Mouse (Mus musculus) G1E-ER4 (cell line): ENCODE measurements around the gene Pan3. TPM values are rescaled to one million over a fixed set of nuclear protein-coding genes. Genes with fewer than 3 reads are reported as not detected.

Source experiments
- GATA1 ChIP-seq: IDR thresholded peaks from one replicate; pipeline ENCODE4 v1.8.0; 2012; ENCODE audit warnings: low read length, inconsistent platforms
- polyA plus RNA-seq: library from polyadenylated mRNA; stranded (reverse); fragments of >175 nt; gene quantifications from 2 replicates; pipeline ENCODE4 v1.2.3, GENCODE M21; 2012

Pan3 gene
- polyA plus RNA-seq, 1 experiment, result 32.0 TPM

GRCm38 (mm10) chr5:147563511-147564139 is 133.7 kb downstream of the Pan3 start:
- no peak for TF ChIP-seq GATA1

- no peak for TF ChIP-seq GATA1
Observed at GRCm38 (mm10) chr5:147564140-147564590, 134.2 kb downstream of the Pan3 start.

- no peak for TF ChIP-seq GATA1
Observed at GRCm38 (mm10) chr5:147565444-147565843, 135.5 kb downstream of the Pan3 start.

GRCm38 (mm10) chr5:147566335-147566734 is 136.4 kb downstream of the Pan3 start:
- TF ChIP-seq GATA1, result no peak

GRCm38 (mm10) chr5:147572695-147573094 is 142.7 kb downstream of the Pan3 start:
- no peak for TF ChIP-seq GATA1

GRCm38 (mm10) chr5:147573555-147573954 is 143.6 kb downstream of the Pan3 start:
- TF ChIP-seq GATA1, result no peak

- no peak for TF ChIP-seq GATA1
Observed at GRCm38 (mm10) chr5:147574517-147574916, 144.6 kb downstream of the Pan3 start.

GRCm38 (mm10) chr5:147577003-147577402 is 147.0 kb downstream of the Pan3 start:
- no peak for TF ChIP-seq GATA1

GRCm38 (mm10) chr5:147579148-147579547 is 149.2 kb downstream of the Pan3 start:
- no peak for TF ChIP-seq GATA1

- no peak for TF ChIP-seq GATA1
Observed at GRCm38 (mm10) chr5:147579691-147580090, 149.7 kb downstream of the Pan3 start.

GRCm38 (mm10) chr5:147580181-147580580 is 150.2 kb downstream of the Pan3 start:
- no peak for TF ChIP-seq GATA1

GRCm38 (mm10) chr5:147583702-147584298 is 153.8 kb downstream of the Pan3 start:
- TF ChIP-seq GATA1, result no peak

GRCm38 (mm10) chr5:147584648-147585047 is 154.7 kb downstream of the Pan3 start:
- no peak for TF ChIP-seq GATA1

- TF ChIP-seq GATA1, result no peak
Observed at GRCm38 (mm10) chr5:147585070-147585469, 155.1 kb downstream of the Pan3 start.

GRCm38 (mm10) chr5:147589814-147590213 is 159.9 kb downstream of the Pan3 start:
- TF ChIP-seq GATA1, result no peak

- no peak for TF ChIP-seq GATA1
Observed at GRCm38 (mm10) chr5:147597825-147598224, 167.9 kb downstream of the Pan3 start.

Other genes starting within 250 kb of the Pan3 start
- not detected in 2 replicates for gene Gsx1, start 241.5 kb upstream of the Pan3 start, polyA plus RNA-seq
- gene Pdx1, start 160.2 kb upstream of the Pan3 start, polyA plus RNA-seq, result not detected in 2 replicates
- not detected in 2 replicates for gene Cdx2, start 122.9 kb upstream of the Pan3 start, polyA plus RNA-seq
- not detected in 2 replicates for gene Urad, start 107.7 kb upstream of the Pan3 start, polyA plus RNA-seq
- not detected in 2 replicates for gene Flt3, start 29.7 kb upstream of the Pan3 start, polyA plus RNA-seq